Comparison of ENCODE assay signal across 15 mouse cellular contexts in the genomic region with DNA sequence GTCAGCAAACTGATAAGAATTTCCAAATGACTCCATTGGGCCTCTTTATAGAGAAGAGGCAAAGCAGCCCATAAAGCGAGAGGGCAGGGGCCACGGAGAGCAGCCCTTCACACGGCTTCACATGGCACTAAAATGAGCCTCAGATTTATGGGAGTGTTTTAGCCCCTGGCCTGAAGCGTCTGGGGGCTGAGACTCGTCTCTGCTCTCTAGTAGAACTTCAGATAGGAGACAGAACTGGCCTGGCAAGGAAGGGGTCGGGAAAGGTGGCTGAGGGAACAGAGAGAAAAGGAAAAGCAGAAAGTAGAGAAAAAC. TPM values are rescaled to one million over a fixed set of nuclear protein-coding genes. Genes with fewer than 3 reads are reported as not detected.
DNase-seq lines count a peak whose midpoint lies in the region; ATAC-seq lines count a peak whose summit lies in the region.
"Had no signal": no experiment of that assay in that cellular context is flagged by ENCODE, and none has a peak within 500 bp of the region (broad histone marks: within the 10 kb centered on the region; RNA-seq: fewer than 3 reads in every experiment).

No protein-coding gene starts in this region.

- peak overlapping the region; percentile 42; the same call in 1 of the 2 replicates for H3K27ac ChIP-seq in heart, embryonic 13.5 days (replicated peaks)
- H3K27ac ChIP-seq in lung, embryonic 16.5 days (ENCODE audit: low read length) = peak overlapping the region; percentile 23; the same call in 1 of the 2 replicates
- H3K27ac ChIP-seq in limb, embryonic 11.5 days (replicated peaks; ENCODE audit: low read depth, low read length) = no peak overlapping the region

- WGBS in heart, embryonic 13.5 days = 24% methylated on average over 6 of the region's 6 CpGs
- 37% methylated on average over 6 of the region's 6 CpGs for WGBS in lung, embryonic 16.5 days
- WGBS in limb, embryonic 11.5 days = 5% methylated on average over 6 of the region's 6 CpGs

- H3K4me1 ChIP-seq in heart, embryonic 13.5 days = peaks cover 57% of the 10 kb centered on the region
- peaks cover 21% of the 10 kb centered on the region for H3K4me1 ChIP-seq in lung, embryonic 16.5 days (replicated peaks; ENCODE audit: control insufficient read depth, insufficient read depth, low read length)
- H3K4me1 ChIP-seq in limb, embryonic 11.5 days (ENCODE audit: control insufficient read depth, insufficient read depth, low read length) = peaks cover 29% of the 10 kb centered on the region

- intact Hi-C loops in heart, postnatal 14 days (cut with DNase I) = no loop called here

- ATAC-seq in heart, embryonic 13.5 days (ENCODE audit: extremely low read depth, insufficient number of reproducible peaks, low FRiP score, low TSS enrichment) = no peak
- no peak for ATAC-seq in lung, embryonic 16.5 days (ENCODE audit: low read depth)
- no peak for ATAC-seq in limb, embryonic 11.5 days (ENCODE audit: insufficient number of reproducible peaks, low FRiP score, low TSS enrichment, low read depth)
- ATAC-seq in inflammation-experienced regulatory T-cells, adult 6 months = no peak

- no peak overlapping the region for H3K4me2 ChIP-seq in heart, embryonic 13.5 days
- no peak overlapping the region for H3K4me2 ChIP-seq in lung, embryonic 16.5 days (ENCODE audit: low read depth, low read length)
- no peak overlapping the region for H3K4me2 ChIP-seq in limb, embryonic 11.5 days (ENCODE audit: low read depth, severe bottlenecking)
- H3K4me2 ChIP-seq: limb, embryonic 12.5 days had no signal

- no peaks in the 10 kb centered on the region for H3K27me3 ChIP-seq in heart, embryonic 13.5 days (replicated peaks)
- no peaks in the 10 kb centered on the region for H3K27me3 ChIP-seq in lung, embryonic 16.5 days (ENCODE audit: control insufficient read depth, insufficient read depth, low read depth, low read length)
- H3K27me3 ChIP-seq in limb, embryonic 11.5 days (ENCODE audit: control insufficient read depth, insufficient read depth, low read length) = no peaks in the 10 kb centered on the region; the same call in 1 of the 2 replicates

- DNase-seq in heart, postnatal 14 days = no peak
- DNase-seq in lung, postnatal 25 days (ENCODE audit: low spot score) = no peak
- DNase-seq in limb, embryonic 11.5 days (ENCODE audit: low spot score) = peak; percentile 42
- peak; percentile 47 for DNase-seq in yolk sac, embryonic 10.5 days (ENCODE audit: low spot score)
- no peak for DNase-seq in spleen, postnatal 4 days (ENCODE audit: low spot score in 2 of 2)
- DNase-seq: B cell, adult 2 months; cerebellum, adult 18-20 months; heart, adult 18-20 months; lung, postnatal 14 days; thymus, adult 18-20 months had no signal

- H3K9me3 ChIP-seq in heart, embryonic 13.5 days = no peaks in the 10 kb centered on the region
- no peaks in the 10 kb centered on the region for H3K9me3 ChIP-seq in lung, embryonic 16.5 days (ENCODE audit: control insufficient read depth, low read length)
- no peaks in the 10 kb centered on the region for H3K9me3 ChIP-seq in limb, embryonic 11.5 days (ENCODE audit: control insufficient read depth, low read length)
- H3K9me3 ChIP-seq: G1E; limb, embryonic 12.5 days had no signal

- H3K4me3 ChIP-seq in heart, embryonic 13.5 days = no peak overlapping the region
- H3K4me3 ChIP-seq in lung, embryonic 16.5 days (ENCODE audit: low read length) = no peak overlapping the region
- no peak overlapping the region for H3K4me3 ChIP-seq in limb, embryonic 11.5 days (ENCODE audit: low read depth, low read length)
- H3K4me3 ChIP-seq: limb, embryonic 12.5 days had no signal

- H3K36me3 ChIP-seq in heart, embryonic 13.5 days = 0 out of 2 replicates have a peak, but pooled peaks cover 8% of the 10 kb centered on the region
- H3K36me3 ChIP-seq in lung, embryonic 16.5 days (ENCODE audit: control insufficient read depth, insufficient read depth, low read length) = peaks cover under 1% of the 10 kb centered on the region; the same call in 1 of the 2 replicates
- no peaks in the 10 kb centered on the region for H3K36me3 ChIP-seq in limb, embryonic 11.5 days (ENCODE audit: control insufficient read depth, insufficient read depth, low read length)

- H3K9ac ChIP-seq in heart, embryonic 13.5 days = peak overlapping the region; percentile 56; the same call in 1 of the 2 replicates
- H3K9ac ChIP-seq in lung, embryonic 16.5 days (ENCODE audit: low read length) = no peak overlapping the region
- H3K9ac ChIP-seq in limb, embryonic 11.5 days (ENCODE audit: low read length) = no peak overlapping the region; the same call in 1 of the 2 replicates
- H3K9ac ChIP-seq: limb, embryonic 12.5 days had no signal

RNA-seq across cellular contexts. Expression of a gene that starts 42.5 kb away (rescaled TPM):
- polyA plus RNA-seq in heart, embryonic 13.5 days (2015; fragmentation: Nextera tagmentation; extraction: Ambion mirVana) = 68.3 and 72.2 TPM in 2 replicates
- total RNA-seq in heart, postnatal 14 days (2021) = 10 to 100 TPM; 48.8 to 49.9 TPM
- 119 and 128 TPM in 2 replicates for polyA plus RNA-seq in lung, embryonic 16.5 days (2015; fragmentation: Nextera tagmentation; extraction: Ambion mirVana)
- polyA plus RNA-seq in limb, embryonic 11.5 days (2014; fragmentation: Nextera tagmentation; extraction: Ambion mirVana) = 69.8 and 75.1 TPM in 2 replicates
- 10 to 100 TPM in 2 of 3 experiments, 1 to 10 TPM in 1; 9.6 to 13.7 (median 12.9) TPM for polyA plus RNA-seq in inflammation-experienced regulatory T-cells, adult 6 months (2017; shearing (Covaris generic))

Comparison
In these comparisons a context has a peak if more than half of its experiments do, and no peak if none do; other contexts are left out.
1. DNase-seq: peak in limb, embryonic 11.5 days (single experiment) and yolk sac, embryonic 10.5 days (single experiment); none in heart, postnatal 14 days (0 of 2), lung, postnatal 25 days (single experiment) and spleen, postnatal 4 days (0 of 2).